ENCODE assay signal across 7 mouse cellular contexts in the genomic region with DNA sequence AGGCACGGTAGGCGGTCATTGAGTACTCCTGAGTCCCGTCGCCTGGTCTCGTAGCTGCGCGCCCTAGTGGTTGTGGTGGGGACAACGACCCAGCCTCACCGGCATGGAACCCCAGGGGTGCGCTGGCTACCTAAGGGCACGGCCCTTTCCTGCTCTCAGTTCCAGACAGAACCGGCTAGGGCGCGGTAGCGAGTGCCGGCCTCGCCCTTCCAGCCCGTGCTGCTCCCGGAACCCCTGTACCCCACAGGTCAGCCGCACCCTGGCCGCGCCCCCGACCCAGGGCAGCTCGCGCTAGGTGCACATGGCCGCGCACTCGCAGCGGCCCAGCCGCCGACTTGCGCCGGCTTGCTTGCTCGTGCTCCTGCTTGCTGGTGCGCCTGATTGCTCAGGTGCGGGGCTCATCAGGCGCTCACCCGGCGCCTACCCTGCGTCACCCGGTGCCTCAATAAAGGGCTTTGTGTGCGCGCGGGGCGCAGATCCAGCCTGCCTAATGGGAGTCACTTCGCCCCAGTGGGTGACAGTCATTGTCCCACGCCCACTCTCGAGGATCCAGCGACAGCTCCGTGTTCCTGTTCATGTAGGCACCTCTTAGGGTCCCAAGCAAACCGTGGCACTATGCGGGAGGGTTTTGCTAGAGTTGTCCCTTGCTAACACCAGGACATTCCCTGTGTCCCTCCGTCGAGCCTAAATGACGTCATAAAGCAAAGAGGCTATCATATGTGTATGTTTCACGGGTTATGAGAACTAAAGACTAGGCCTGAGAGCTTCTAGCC. TPM values are rescaled to one million over a fixed set of nuclear protein-coding genes. Genes with fewer than 3 reads are reported as not detected.
DNase-seq lines count a peak whose midpoint lies in the region; ATAC-seq lines count a peak whose summit lies in the region.

A gene (minus strand): TSS at position 665 of the 773 bp plus-strand sequence.

- H3K9ac ChIP-seq in intestine, embryonic 16.5 days (ENCODE audit: low read depth, low read length) = peak within 1 kb of the TSS; percentile 70
- peak within 1 kb of the TSS; percentile 73 for H3K9ac ChIP-seq in limb, embryonic 13.5 days
- peak within 1 kb of the TSS; percentile 76 for H3K9ac ChIP-seq in midbrain, embryonic 13.5 days (replicated peaks)

- 0 out of 2 replicates have a peak, but pooled peaks cover 3% of the 10 kb centered on the region for H3K9me3 ChIP-seq in intestine, embryonic 16.5 days (ENCODE audit: control insufficient read depth, low read length)
- H3K9me3 ChIP-seq in limb, embryonic 13.5 days = 0 out of 2 replicates have a peak, but pooled peaks cover 2% of the 10 kb centered on the region
- H3K9me3 ChIP-seq in midbrain, embryonic 13.5 days = no peaks in the 10 kb centered on the region

- peak; percentile 87 for DNase-seq in adrenal gland, postnatal 10 days
- peak; percentile 82 for DNase-seq in embryo, embryonic 9.5 days (ENCODE audit: extremely low spot score)
- DNase-seq in spleen, adult 18-20 months = peak; percentile 54 to 81

- H3K4me2 ChIP-seq in intestine, embryonic 16.5 days (ENCODE audit: low read depth, low read length) = peak within 1 kb of the TSS; percentile 98
- H3K4me2 ChIP-seq in limb, embryonic 13.5 days (replicated peaks) = peak within 1 kb of the TSS; percentile 99
- H3K4me2 ChIP-seq in midbrain, embryonic 13.5 days (replicated peaks) = peak within 1 kb of the TSS; percentile 92

- ATAC-seq in granulocyte monocyte progenitor cell, adult 5-6 weeks (replicated peaks; ENCODE audit: poor library complexity, severe bottlenecking) = peak; percentile 85
- ATAC-seq in intestine, embryonic 16.5 days = peak; percentile 95
- peak; percentile 74 for ATAC-seq in limb, embryonic 13.5 days (ENCODE audit: low FRiP score, low read depth)
- ATAC-seq in midbrain, embryonic 13.5 days = peak; percentile 86

- WGBS in intestine, embryonic 16.5 days = 1% methylated on average over 56 of the region's 56 CpGs
- WGBS in limb, embryonic 13.5 days = 1% methylated on average over 56 of the region's 56 CpGs
- WGBS in midbrain, embryonic 13.5 days = 1% methylated on average over 48 of the region's 56 CpGs

- 0 out of 2 replicates have a peak, but pooled peaks cover 3% of the 10 kb centered on the region for H3K27me3 ChIP-seq in intestine, embryonic 16.5 days (replicated peaks; ENCODE audit: control insufficient read depth, insufficient read depth, low read length)
- peaks cover 16% of the 10 kb centered on the region; the same call in 1 of the 2 replicates for H3K27me3 ChIP-seq in limb, embryonic 13.5 days
- H3K27me3 ChIP-seq in midbrain, embryonic 13.5 days = peaks cover 10% of the 10 kb centered on the region; the same call in 1 of the 2 replicates

- H3K4me3 ChIP-seq in intestine, embryonic 16.5 days (ENCODE audit: low read length) = peak within 1 kb of the TSS; percentile 62
- peak within 1 kb of the TSS; percentile 59 for H3K4me3 ChIP-seq in limb, embryonic 13.5 days
- H3K4me3 ChIP-seq in midbrain, embryonic 13.5 days (replicated peaks) = peak within 1 kb of the TSS; percentile 62

- H3K36me3 ChIP-seq in intestine, embryonic 16.5 days (ENCODE audit: control insufficient read depth, insufficient read depth, low read length) = no peaks in the 10 kb centered on the region
- H3K36me3 ChIP-seq in limb, embryonic 13.5 days = no peaks in the 10 kb centered on the region
- H3K36me3 ChIP-seq in midbrain, embryonic 13.5 days = no peaks in the 10 kb centered on the region

- peaks cover 3% of the 10 kb centered on the region; the same call in 1 of the 2 replicates for H3K4me1 ChIP-seq in intestine, embryonic 16.5 days (ENCODE audit: control insufficient read depth, insufficient read depth, low read length)
- no peaks in the 10 kb centered on the region for H3K4me1 ChIP-seq in limb, embryonic 13.5 days
- H3K4me1 ChIP-seq in midbrain, embryonic 13.5 days (replicated peaks) = 0 out of 2 replicates have a peak, but pooled peaks cover 3% of the 10 kb centered on the region

- H3K27ac ChIP-seq in intestine, embryonic 16.5 days (ENCODE audit: low read length) = no peak within 1 kb of the TSS
- H3K27ac ChIP-seq in limb, embryonic 13.5 days = no peak within 1 kb of the TSS
- H3K27ac ChIP-seq in midbrain, embryonic 13.5 days = no peak within 1 kb of the TSS

RNA-seq across cellular contexts. Expression of the gene that starts here (rescaled TPM):
- not detected for total RNA-seq in adrenal gland, postnatal 10 days (2021)
- total RNA-seq in granulocyte monocyte progenitor cell, adult 5-6 weeks (2014; fragmentation: Nextera tagmentation) = not detected in 2 replicates
- total RNA-seq in granulocyte monocyte progenitor cell, adult 5-6 weeks (2017) = 0.93 TPM in 1 of 2 replicates, not detected in the other
- not detected in 2 replicates for polyA plus RNA-seq in intestine, embryonic 16.5 days (2015; fragmentation: Nextera tagmentation; extraction: Ambion mirVana)
- polyA plus RNA-seq in limb, embryonic 13.5 days (2015; fragmentation: Nextera tagmentation; extraction: Ambion mirVana) = not detected in 2 replicates
- 0.17 and 0.28 TPM in 2 replicates for polyA plus RNA-seq in midbrain, embryonic 13.5 days (2015; fragmentation: Nextera tagmentation; extraction: Ambion mirVana)

Comparison
In these comparisons a context has a peak if more than half of its experiments do, and no peak if none do; other contexts are left out.
1. Peak in DNase-seq in adrenal gland, postnatal 10 days; RNA of the gene not detected or under 1 TPM.
2. Peak in ATAC-seq in granulocyte monocyte progenitor cell, adult 5-6 weeks; RNA of the gene not detected or under 1 TPM.
3. Peak in ATAC-seq, H3K4me3 ChIP-seq, H3K9ac ChIP-seq and H3K4me2 ChIP-seq in intestine, embryonic 16.5 days; RNA of the gene not detected or under 1 TPM.
4. Peak in ATAC-seq, H3K4me3 ChIP-seq, H3K9ac ChIP-seq and H3K4me2 ChIP-seq in limb, embryonic 13.5 days; RNA of the gene not detected or under 1 TPM.
5. Peak in ATAC-seq, H3K4me3 ChIP-seq, H3K9ac ChIP-seq and H3K4me2 ChIP-seq in midbrain, embryonic 13.5 days; RNA of the gene not detected or under 1 TPM.